Mouse (Mus musculus) lung, adult 2 months (tissue): ENCODE measurements at regions not wholly inside any gene's neighbourhood (a gene's known extent, or its start where the extent isn't known, plus 50 kb on each side); places are given as distances from the start of the nearest gene placed in this dataset.

Experiments used
- DNase-seq: peaks from one replicate; pipeline ENCODE4 v3.0.0; 2022
- H3K4me1 ChIP-seq: fragments of 200-500 bp; 2 replicates; pipeline ENCODE4 v1.6.1; 2011; ENCODE audit warnings: low read length; ENCODE audit not compliant: control insufficient read depth, insufficient read depth
- H3K4me3 ChIP-seq: fragments of 200-500 bp; replicated peaks from 2 replicates; pipeline ENCODE3; 2011; ENCODE audit warnings: low read depth, mild to moderate bottlenecking, control low read depth, low read length; ENCODE audit errors: extremely low read depth
- CTCF ChIP-seq: fragments of 200-500 bp; IDR thresholded peaks from 2 replicates; pipeline ENCODE4 v1.5.1; 2011; ENCODE audit warnings: mild to moderate bottlenecking, low read length, control low read depth; ENCODE audit not compliant: insufficient read depth
- POLR2A ChIP-seq: fragments of 200-500 bp; IDR thresholded peaks from 2 replicates; pipeline ENCODE4 v1.6.1; 2011; ENCODE audit warnings: low read depth, mild to moderate bottlenecking, control low read depth, low read length, borderline replicate concordance; ENCODE audit errors: extremely low read depth
- WGBS: fragments of 180-500 bp; shearing (Covaris S2); methylation state at CpG from one replicate; pipeline ENCODE4 v1.1.7; 2018; 5-methylcytosine and 5-hydroxymethylcytosine counted together

DNA sequence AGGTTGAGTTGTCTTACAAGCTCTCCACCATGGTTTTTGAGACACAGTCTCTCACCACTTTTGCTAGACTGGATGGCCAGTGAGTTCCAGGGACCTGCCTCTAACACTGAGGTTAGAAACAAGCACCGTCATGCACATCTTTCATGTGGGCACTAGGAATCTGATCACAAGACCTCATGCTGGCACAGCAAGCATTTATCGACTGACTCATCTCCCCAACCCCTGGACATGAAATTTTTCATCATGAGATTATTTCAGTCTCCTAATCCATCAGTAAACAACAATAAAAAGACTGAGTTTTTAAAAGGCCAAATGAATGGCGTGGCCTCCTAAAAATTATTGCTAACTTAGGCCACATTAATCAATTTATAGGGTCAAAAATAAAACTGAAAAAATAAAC lies 210.0 kb upstream of the Zmiz1 start:
- DNase-seq: no peak
- Histone ChIP-seq H3K4me3 (no peak overlapping the region), H3K4me1 (no peaks in the 10 kb centered on the region)
- TF ChIP-seq POLR2A: no peak
- no peak for TF ChIP-seq CTCF
- WGBS: 91% methylated on average over 3 of the region's 3 CpGs

- WGBS: 91% methylated on average over 15 of the region's 15 CpGs
- no peak overlapping the region for H3K4me3 ChIP-seq
- no peak for DNase-seq
Measured at GRCm38 (mm10) chr14:25253016-25253850, 205.8 kb upstream of the Zmiz1 start.

GRCm38 (mm10) chr14:25263121-25263520 lies 195.9 kb upstream of the Zmiz1 start:
- 96% methylated on average over 1 of the region's 1 CpGs for WGBS
- DNase-seq: no peak
- no peak for TF ChIP-seq CTCF
- no peak for TF ChIP-seq POLR2A

More at GRCm38 (mm10) chr14:25253016-25253850, 205.8 kb upstream of the Zmiz1 start:
- no peaks in the 10 kb centered on the region for H3K4me1 ChIP-seq
- TF ChIP-seq CTCF: no peak
- no peak for TF ChIP-seq POLR2A

DNA sequence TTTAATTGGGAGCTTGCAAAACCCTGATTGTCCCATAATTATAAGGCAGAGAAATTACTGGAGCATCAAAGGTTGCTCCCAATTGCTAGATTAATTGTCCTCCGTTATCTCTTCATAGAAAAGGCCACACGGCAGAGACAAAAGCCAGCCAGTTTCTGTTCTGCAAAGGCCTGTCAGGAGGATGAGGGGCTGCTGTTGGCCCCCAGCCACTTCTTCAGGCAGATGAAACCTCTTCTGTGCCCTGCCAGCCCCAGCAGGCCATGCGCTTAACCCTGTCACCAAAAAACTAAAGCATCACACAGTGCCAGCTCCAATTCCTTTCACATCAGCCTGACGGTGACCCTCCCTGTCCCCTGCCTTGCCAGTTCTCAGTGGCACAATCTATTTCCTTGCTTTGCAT lies 192.1 kb upstream of the Zmiz1 start:
- 75% methylated on average over 4 of the region's 4 CpGs for WGBS
- Histone ChIP-seq H3K4me1 (no peaks in the 10 kb centered on the region), H3K4me3 (no peak overlapping the region)
- DNase-seq: no peak
- no peak for TF ChIP-seq CTCF
- TF ChIP-seq POLR2A: no peak

More at GRCm38 (mm10) chr14:25263121-25263520, 195.9 kb upstream of the Zmiz1 start:
- Histone ChIP-seq H3K4me1 (no peaks in the 10 kb centered on the region), H3K4me3 (no peak overlapping the region)

DNA sequence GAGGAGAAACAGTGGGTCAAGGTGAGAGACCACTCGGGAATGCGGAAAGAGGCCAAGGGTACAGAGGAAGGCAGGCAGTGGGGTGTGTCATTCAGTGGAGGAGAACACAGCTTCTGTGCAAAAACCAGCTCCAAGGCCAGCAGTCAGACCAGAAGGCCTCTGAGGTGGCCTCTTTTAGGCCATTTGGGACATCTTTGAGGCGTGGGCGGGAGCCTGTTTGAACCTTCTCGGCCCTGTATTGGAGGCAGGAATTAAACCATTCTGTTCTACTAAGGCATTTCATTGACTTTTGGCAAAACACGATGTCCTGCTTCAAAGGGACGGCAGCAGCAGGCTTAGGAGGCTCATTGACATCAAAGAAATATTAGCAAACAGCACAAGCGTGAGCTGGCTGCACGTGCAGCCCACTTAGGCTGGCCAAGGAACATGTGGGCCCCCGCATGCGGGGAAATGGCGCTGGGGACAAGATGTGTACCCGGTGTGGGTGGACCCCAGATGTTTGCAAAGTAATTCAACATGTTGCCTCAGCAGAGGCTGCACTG lies 190.8 kb upstream of the Zmiz1 start:
- H3K4me3 ChIP-seq: no peak overlapping the region
- H3K4me1 ChIP-seq: no peaks in the 10 kb centered on the region
- peak; percentile 17 for DNase-seq
- 67% methylated on average over 13 of the region's 13 CpGs for WGBS
- TF ChIP-seq POLR2A (no peak), CTCF (no peak)

- Histone ChIP-seq H3K4me1 (no peaks in the 10 kb centered on the region), H3K4me3 (no peak overlapping the region)
- TF ChIP-seq POLR2A (no peak), CTCF (no peak)
- 54% methylated on average over 11 of the region's 11 CpGs for WGBS
- DNase-seq: peak; percentile 36
Measured at GRCm38 (mm10) chr14:25270227-25270876, 188.6 kb upstream of the Zmiz1 start.

DNA sequence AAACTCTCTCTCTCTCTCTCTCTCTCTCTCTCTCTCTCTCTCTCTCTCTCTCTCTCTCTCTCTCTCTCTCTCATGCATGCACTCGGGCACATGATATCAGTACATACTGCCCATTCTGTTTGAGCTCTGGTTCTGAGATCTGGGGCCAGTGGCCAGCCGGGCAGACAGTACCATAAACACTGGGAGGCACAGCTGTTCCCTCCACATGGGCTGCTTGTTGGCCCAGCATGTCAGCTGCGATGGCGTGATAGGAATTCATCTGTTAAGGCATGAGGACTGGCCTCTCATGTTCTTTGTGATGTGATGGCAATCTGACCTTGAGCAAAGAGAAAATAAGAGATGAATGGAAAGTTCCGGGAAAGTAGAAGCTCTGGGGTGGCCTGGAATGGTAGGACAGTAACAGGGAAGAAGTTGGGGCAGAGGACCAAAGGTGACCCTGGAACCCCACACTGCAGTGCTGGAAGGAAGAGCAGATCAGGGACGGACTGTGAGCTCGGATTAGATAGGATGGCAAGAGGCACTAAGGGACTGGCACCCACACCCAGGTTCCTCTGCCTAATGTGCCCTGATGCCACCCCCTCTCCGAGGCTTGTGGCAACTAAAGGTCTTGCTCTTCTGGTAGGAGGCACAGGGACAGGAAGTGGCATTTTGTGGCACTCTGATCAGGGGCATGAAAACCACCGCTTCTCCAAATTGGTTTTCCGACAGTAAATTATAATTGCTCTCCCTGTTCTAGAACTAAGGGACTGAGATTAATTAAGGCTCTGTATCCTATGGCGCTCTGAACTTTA lies 186.4 kb upstream of the Zmiz1 start:
- WGBS: 66% methylated on average over 11 of the region's 11 CpGs
- no peak for DNase-seq
- no peaks in the 10 kb centered on the region for H3K4me1 ChIP-seq
- no peak for TF ChIP-seq CTCF
- TF ChIP-seq POLR2A: no peak
- H3K4me3 ChIP-seq: no peak overlapping the region

DNA sequence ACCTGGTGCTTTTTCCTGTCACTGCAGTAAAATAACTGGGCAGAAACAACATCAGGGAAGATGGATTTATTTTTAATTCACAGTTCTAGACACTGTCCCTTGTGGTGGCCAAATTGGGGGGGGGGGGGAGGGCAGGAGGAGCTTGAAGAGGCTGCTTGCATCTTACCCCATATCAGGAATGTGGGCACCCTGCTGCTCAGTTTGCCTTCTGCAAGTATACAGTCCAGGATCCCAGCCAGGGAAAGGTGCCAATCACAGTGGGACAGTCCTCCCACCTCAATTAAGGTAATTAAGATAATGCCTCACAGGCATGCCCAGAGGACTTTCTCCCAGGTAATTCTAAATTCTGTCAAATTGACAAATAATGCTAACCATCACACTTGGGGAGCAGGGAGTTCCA lies 179.2 kb upstream of the Zmiz1 start:
- no peak overlapping the region for H3K4me3 ChIP-seq
- no peak for TF ChIP-seq CTCF
- no peak for TF ChIP-seq POLR2A
- no peaks in the 10 kb centered on the region for H3K4me1 ChIP-seq
- DNase-seq: no peak

- no peak for TF ChIP-seq CTCF
- no peak for TF ChIP-seq POLR2A
- Histone ChIP-seq H3K4me3 (no peak overlapping the region), H3K4me1 (no peaks in the 10 kb centered on the region; the same call in 1 of the 2 replicates)
- WGBS: 72% methylated on average over 1 of the region's 1 CpGs
- no peak for DNase-seq
Measured at GRCm38 (mm10) chr14:25292557-25292956, 166.4 kb upstream of the Zmiz1 start.
